Mouse (Mus musculus): ENCODE data around the gene Gata1. TPM values are rescaled to one million over a fixed set of nuclear protein-coding genes. Genes with fewer than 3 reads are reported as not detected.
"Not testable (repeated sequence)": the region's sequence is repeated elsewhere in the genome, so short reads cannot be mapped to it uniquely, and the experiment has no call there.

Gata1 gene
- total RNA-seq, 2 experiments from 2014 or later: 3.6 to 4.5 TPM

DNA sequence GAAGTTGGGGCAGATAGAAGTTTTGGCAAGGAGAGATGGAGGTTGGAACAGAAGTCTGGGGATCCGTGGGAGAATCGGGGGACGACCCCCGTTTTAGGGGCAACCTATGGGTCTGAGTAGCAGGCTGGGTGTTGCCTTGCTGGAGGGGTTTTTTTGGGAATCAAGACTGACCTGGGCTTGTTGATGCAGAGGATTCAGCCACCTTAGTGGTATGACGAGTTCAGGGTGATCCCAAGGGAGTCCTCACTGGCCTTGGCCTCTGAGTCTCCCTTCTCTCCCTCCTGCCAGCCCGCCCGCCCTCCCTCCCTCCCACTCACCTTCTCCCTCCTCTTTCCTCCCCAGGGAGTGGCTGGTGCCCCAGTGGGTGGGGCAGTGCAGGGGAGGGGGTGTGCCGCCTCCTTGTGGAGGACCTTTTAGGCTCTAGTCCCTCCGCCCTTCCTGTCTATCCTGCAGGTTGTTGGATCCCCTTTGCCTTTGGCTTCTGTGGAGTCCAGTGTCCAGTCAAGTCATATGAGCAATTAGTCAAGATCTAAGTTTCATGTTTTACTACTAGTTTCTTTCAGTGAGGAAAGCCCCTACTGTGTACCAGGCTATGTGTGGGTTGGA lies 10.2 kb downstream of the Gata1 start:
- no peak for ATAC-seq (replicated peaks; ENCODE audit: poor library complexity, severe bottlenecking)

DNA sequence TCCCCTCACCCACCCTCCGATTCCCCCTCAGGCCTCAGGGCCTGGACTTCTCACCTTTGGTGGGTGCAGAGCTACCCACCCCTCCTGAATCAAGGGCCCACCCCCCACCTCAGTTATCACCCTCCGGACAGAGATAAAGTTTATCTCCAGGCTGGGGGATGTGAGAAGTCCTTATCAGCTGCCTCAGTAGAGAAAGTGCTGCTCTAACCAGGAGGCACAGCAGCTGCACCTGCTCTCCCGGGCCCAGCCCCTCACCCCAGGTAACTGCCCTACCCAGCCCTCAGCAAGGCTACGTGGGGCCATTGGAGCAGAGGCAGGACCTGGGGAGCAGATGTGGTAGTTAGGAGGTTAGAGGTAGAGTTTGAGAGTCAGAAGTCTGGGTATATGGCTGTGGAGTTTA lies 11.7 kb downstream of the Gata1 start:
- ATAC-seq (replicated peaks; ENCODE audit: poor library complexity, severe bottlenecking): no peak

DNA sequence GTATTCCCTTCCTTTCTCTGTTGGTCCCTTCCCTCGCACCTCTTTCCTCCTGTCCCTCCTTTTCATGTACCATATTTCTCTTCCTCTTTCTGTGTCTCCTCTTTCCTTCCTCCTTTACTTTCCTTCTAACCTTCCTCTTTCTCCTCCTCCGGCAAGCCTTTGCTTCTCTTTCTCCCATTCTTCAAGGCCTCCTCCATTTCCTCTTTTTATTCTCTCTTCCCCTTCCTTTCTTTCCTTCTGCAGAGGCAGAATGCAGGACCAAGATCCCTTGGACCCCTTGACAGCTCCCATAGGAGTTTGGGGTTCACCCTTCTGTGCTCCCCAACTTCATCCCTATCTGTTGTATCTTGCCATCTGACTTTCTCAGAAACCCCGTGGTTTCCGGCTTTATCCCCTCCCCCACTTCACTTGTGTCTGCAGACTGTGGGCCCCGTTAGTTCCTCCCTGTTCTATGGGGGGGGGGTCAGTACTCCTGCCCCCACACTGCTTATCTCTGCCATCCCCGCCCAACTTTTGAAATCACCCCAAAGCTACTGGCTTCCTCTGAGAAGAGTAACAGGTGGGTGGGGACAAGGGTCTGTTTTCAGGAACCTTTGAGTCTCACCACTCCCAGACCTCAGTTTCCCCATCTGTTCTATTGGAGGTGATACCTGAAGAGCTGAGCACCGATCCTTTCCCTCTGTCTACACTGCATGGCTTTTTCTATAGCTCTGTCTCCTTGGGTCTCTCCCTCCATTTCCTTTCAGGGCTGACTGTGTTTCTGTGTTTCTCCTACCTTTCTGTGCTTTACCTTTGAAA lies 13.8 kb downstream of the Gata1 start:
- peak; percentile 86 for ATAC-seq (replicated peaks; ENCODE audit: poor library complexity, severe bottlenecking)

DNA sequence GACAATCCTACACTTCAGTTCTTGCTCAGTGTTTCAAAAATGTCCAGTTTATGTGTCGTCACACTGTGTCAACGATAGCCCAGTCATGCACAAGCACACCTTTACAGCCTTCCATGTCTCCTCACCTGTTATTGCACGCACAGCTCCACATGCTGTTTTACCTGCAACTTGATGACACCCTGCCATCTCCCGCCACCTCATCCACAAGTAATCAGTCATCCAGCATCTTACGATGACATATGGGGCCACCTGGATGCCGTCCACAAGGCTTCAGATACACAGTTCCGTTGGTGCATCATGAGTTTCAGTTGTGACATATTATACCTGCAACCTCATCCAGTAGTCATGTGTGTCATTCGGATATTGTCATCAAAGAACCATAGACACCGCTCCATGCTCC lies 19.0 kb downstream of the Gata1 start:
- ATAC-seq (replicated peaks; ENCODE audit: poor library complexity, severe bottlenecking): no peak

DNA sequence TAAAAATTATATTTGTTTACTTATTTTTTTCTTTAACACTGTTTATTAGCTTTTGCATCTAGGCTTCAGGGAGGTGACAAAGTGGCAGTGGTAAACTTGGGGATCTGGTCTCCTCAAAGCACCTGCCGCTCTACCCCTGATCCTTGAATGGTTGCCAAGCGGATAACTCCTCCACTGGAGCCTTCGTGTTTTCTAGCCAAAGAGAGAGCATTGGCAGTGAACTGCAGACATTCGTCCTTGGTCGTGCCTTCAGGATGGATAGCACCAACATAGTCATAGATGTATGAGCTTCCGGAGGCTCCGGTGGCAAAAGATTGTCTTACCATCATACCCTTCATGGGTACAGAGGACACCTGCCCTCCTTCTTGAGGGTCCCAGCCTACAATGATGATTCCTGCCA lies 27.8 kb downstream of the Gata1 start:
- no peak for ATAC-seq (replicated peaks; ENCODE audit: poor library complexity, severe bottlenecking)

DNA sequence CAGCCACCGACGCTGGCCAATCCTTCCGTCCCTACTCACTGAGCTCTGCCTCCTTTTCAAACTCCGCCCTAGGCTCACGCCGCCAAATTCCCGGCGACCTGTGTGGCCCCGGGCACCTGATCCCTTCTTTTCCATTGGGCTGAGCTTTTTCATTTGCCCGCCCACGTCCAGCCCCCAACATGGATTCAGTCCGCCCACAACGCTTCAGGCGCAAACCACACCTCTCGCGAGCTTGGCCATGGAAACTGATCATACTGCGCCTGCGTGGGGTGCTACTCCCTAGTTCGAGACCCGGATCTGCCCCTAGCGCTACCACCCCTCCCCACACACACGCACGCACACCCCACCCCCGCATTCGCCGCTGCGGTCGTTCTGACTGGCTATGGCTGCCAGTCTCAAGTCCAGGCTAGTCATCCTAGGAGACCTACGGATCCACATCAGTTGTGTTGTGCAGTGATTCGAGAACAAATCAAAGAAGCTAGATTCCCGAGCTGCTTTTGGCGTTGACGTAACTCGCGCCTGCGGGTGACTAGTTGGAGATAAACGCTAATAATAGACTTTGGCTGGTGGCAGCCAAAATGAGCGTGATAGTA lies 29.9 kb downstream of the Gata1 start:
- ATAC-seq (replicated peaks; ENCODE audit: poor library complexity, severe bottlenecking): peak; percentile 99

DNA sequence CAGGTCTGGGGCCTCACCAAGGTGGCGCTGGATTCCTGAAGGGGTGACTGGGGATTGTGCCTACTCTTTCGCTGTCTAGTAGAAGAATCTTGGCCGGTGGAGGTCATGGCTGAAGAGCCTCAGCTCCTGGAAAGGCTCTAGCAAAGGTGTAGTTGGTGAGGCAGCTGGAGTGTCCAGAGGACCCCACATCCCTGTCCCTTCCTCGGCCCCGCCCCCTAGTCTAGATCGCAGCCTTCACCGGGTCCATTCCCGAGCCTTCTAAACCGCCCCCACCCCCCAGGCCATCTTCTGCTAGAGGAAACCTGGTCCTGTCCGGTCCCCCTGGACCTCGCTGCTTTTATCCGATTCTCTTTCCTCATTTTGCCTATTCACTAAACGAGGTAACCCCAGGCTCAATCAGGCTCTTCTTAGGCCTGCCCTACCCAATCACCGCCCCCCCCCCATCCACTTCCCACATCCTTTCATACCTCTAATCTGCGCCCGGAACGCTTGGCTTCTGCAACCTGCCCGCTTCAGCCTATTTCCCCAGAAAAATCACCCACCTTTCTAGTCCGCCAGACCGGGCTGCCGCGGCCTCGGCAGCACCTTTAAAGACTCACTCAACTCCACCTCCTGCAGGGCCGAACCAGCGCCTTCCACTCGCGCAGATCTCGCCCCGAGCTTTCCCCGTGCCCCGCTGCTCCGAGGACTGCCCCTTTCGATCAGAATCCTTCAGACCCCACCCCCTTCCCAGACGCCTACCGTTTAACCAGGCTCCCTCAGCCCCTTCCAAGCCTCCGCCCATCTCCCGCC lies 30.6 kb downstream of the Gata1 start, which contains the start of gene Hdac6:
Hdac6 (minus strand) TSS at position 782 of the 792 bp plus-strand sequence.
- ATAC-seq (replicated peaks; ENCODE audit: poor library complexity, severe bottlenecking): peak; percentile 13

DNA sequence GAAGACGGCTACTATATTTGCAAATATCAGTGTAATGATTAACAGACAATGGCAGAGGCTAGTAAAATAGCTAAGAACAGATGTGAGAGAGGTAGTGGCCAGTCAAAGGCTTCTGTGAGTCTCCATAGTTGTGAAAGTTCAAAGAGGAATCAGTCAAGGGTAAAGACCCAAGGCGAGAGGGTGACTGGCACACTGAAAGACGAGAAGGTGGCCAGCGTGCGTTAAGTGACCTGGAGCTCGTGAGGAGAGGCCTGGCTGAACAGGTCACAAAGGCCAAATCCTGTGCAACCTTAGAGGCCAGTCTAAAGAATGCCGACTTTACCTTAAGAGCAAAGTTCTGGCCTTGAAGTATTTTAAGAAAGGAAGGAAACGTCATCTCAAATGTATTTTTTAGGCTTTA lies 32.3 kb downstream of the Gata1 start:
- ATAC-seq (replicated peaks; ENCODE audit: poor library complexity, severe bottlenecking): no peak

DNA sequence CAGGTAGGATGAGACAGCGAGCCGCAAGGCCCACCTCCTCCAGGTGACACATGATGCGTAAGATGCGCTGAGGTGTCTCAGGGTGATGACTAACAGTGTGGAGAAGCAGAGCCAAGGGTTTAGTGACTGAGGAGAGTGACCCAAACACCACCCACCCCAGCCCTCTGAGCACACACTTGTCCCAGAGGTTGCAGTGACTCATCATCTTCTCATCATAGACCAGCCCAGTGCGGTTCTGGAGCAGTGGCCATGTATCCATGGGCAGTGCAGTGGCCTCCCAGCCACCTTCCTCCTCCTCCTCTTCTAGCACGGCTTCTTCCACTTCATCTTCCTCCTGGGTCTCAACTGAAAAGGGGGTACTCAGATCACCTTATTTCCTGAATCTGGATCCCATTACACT lies 40.2 kb downstream of the Gata1 start:
- ATAC-seq (replicated peaks; ENCODE audit: poor library complexity, severe bottlenecking): no peak

DNA sequence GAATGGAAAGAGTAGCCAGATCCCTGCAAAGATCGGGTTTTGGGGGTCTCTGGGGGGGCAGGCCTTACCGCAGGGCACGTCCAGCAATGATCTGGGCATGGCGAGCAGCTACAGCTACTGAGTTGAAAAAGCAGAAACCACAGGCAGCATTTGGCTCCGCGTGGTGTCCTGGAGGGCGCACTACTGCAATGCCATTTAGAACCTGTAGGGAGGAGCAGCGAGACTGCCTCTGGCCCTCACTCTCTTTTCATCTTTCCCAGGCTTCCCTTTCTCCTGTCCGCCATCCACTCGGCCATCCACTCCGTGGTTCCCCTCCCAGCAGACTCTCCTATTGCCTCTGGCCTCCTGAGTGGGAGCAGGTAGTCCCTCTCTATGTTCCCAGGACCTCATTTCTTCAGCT lies 41.0 kb downstream of the Gata1 start:
- ATAC-seq (replicated peaks; ENCODE audit: poor library complexity, severe bottlenecking): peak; percentile 61; the same call in 1 of the 2 replicates

DNA sequence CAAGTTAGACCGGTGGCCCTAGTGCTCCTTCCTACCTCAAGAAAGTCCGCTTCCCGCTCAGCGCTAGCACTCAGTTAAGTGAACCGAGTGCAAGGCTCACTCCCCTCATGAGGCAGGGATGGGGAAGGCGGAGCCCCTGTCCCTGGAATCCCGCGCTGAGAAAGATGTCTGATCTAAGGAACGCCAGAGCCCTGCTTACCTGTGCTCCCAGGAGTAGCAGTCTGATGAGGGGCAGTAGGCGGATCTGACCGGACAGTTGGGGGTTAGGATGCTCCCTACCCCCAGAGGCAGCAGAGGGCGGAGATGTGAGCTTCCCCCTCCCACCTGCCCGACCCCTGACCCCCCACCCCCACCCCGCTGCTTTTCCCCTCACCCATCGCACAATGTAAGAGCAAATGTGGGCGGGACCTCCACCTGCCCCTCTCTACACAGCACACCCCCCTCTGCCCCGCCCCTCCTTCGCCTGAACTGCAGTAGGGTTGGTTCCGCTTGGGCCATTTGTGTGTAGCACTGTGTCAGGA lies 49.5 kb downstream of the Gata1 start, which contains the start of gene Eras:
Eras (minus strand) TSS at position 338 of the 521 bp plus-strand sequence.
- no peak for ATAC-seq (replicated peaks; ENCODE audit: poor library complexity, severe bottlenecking)

DNA sequence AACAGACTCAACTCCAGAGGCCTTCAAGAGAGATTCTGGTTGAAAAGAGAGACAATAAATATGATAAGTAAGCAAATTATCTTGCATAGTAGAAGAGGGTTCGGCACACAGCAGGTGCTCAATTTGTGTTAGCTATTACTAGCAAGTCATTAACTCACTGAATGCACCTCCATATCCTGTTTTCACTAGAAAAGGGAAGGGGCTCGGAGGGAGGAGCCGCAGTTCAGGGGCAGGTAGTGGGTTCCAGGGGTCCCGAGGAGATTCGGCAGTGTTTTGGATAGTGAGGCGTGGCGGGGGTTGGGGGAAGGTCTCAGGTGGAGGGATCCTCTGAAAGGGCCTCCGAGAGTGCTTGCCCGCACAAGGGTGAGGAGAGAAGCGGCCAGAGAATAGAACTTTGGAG lies 50.8 kb downstream of the Gata1 start:
- no peak for ATAC-seq (replicated peaks; ENCODE audit: poor library complexity, severe bottlenecking)

DNA sequence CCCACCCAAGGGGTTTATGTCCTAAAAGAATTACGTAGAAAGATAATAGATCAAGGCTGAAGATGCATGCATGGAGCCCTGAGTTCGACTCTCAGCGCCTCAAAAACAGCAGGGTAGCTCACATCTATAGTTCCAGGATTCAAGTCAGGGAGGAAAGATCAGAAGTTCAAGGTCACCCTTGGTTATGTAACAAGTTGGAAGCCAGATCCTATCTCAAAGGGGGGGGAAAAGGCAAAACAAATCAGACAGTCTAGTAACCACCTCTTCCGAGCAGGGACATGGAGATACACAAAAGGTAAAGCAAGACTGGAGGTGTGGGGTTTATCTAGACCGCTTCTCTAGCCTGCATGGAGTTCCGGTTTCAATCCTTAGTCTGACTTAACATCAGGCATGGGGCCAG lies 51.6 kb downstream of the Gata1 start:
- no peak for ATAC-seq (replicated peaks; ENCODE audit: poor library complexity, severe bottlenecking)

DNA sequence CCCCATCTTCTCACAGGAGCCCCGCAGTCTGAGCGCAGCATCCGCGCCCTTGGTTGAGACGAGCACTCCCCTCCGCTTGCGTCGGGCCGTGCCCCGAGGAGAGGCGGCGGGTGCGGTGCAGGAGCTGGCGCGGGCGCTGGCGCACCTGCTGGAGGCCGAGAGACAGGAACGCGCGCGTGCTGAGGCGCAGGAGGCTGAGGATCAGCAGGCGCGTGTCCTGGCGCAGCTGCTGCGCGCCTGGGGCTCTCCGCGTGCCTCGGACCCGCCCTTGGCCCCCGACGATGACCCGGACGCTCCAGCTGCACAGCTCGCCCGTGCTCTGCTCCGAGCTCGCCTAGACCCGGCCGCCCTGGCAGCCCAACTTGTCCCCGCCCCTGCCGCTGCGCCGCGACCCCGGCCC lies 55.8 kb downstream of the Gata1 start:
- 0 out of 2 replicates have a peak, but pooled peaks have one; percentile 17 for ATAC-seq (replicated peaks; ENCODE audit: poor library complexity, severe bottlenecking)

DNA sequence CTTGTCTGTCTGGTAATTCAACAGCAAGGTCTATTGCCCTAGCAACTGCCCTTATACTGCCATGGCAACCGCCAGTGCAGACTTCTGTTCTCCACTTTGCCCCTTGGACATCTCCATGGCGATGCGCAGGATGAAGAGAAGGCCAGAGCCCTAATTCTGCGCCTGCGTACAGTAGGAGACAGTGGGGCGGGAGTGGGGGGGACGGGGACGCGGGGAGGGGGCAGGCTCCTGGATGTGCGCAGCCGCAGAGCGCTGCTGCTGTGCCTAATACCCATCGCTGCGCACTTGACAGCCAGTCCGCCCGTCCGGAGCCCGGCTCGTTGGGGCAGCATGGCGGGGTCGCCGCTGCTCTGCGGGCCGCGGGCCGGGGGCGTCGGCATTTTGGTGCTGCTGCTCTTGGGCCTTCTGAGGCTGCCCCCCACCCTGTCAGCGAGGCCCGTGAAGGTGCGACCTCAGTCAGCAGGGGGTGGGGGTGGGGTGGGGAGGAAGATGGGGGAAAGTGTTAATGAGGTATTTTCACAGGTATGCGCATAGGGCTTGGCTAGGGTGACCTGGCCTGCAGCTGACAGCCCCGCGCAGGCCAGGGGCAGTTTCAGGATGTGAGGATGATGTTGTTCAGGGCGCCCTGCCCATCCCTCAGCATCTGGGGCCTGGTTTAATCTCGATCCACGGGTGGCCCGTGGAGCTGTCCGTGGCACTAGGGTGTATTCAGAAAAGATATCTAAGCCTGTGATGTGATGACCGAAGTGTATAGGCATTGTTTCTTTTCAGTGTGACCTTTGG lies 58.1 kb downstream of the Gata1 start, which contains the start of gene Pcsk1n:
Pcsk1n (plus strand) TSS at position 222 of the 783 bp plus-strand sequence.
- no peak for ATAC-seq (replicated peaks; ENCODE audit: poor library complexity, severe bottlenecking)

DNA sequence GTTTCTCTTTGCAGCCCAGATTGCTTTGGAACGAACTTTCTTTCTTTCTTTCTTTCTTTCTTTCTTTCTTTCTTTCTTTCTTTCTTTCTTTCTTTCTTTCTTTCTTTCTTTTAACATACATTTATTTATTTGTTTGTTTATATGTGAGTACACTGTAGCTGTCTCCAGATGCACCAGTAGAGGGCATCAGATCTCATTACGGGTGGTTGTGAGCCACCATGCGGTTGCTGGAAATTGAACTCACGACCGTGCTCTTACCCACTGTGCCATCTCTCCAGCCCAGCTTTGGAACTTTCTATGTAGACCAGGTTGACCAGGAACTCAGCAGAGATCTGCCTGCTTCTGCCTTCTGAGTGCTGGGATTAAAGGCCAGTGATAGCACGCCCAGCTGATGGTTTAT lies 59.9 kb downstream of the Gata1 start:
- ATAC-seq (replicated peaks; ENCODE audit: poor library complexity, severe bottlenecking): not testable (repeated sequence)

DNA sequence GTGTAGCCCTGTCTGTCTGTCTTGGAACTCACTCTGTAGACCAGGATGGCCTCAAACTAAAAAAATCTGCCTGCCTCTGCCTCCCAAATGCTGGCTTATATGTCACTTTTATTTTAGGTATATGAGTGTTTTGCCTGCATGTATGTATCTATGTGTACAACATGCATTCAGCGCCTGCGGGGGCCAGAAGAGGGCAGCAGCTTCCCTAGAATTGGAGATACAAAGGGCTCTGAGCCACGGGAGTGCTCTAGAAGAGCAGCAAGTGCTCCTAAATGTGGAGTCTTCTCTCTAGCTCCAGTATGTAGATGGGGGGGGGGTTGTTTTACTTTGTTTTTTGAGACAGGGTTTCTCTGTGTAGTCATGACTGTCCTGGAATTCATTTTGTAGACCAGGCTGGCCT lies 62.2 kb downstream of the Gata1 start:
- peak; percentile 69 for ATAC-seq (replicated peaks; ENCODE audit: poor library complexity, severe bottlenecking)

DNA sequence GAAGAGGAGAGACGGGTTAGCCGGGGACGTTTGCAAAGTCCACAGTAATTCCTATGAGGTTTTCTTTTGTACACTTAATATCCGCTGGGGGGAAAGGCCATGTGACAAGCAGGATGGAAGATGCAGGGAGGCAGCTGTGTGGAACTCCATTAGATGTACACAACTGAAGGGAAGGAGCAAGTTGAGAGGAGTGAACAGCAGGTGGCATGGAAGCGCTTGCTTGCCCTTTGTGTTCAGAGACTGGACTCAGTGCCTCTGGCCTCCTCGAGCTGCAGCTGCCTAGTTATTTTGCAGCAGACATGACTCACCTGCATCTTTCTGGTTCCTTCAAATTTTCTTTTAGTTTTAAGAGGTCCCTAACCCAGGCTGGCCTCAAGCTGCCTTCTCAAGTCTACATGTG lies 67.4 kb downstream of the Gata1 start:
- ATAC-seq (replicated peaks; ENCODE audit: poor library complexity, severe bottlenecking): no peak
